Mouse (Mus musculus) kidney, postnatal 0 days (tissue): ENCODE measurements at regions not wholly inside any gene's neighbourhood (a gene's known extent, or its start where the extent isn't known, plus 50 kb on each side); places are given as distances from the start of the nearest gene placed in this dataset.
A peak's percentile ranks its signal among the peaks of the same experiment; 100 is the strongest.

Experiments used
- ATAC-seq: fragments of 200-750 bp; cut with Nextera tagmentation; replicated peaks from 2 replicates; pipeline ENCODE4 v1.8.0; 2017; ENCODE audit warnings: low read depth, moderate number of reproducible peaks, moderate TSS enrichment, moderate library complexity; ENCODE audit not compliant: low FRiP score
- DNase-seq: peaks from one replicate; pipeline ENCODE4 v3.0.0-alpha.2; 2016; ENCODE audit warnings: low spot score
- H3K27ac ChIP-seq: fragments of 300-500 bp; sonication (generic); 2 replicates; pipeline ENCODE4 v1.5.1; 2014; ENCODE audit warnings: mild to moderate bottlenecking
- H3K27me3 ChIP-seq: fragments of 300-500 bp; sonication (generic); 2 replicates; pipeline ENCODE4 v1.6.1; 2014; ENCODE audit warnings: low read length, mixed read lengths; ENCODE audit not compliant: insufficient read depth
- H3K36me3 ChIP-seq: fragments of 300-500 bp; sonication (generic); 2 replicates; pipeline ENCODE4 v1.6.1; 2014; ENCODE audit warnings: low read length, mixed read lengths; ENCODE audit not compliant: insufficient read depth
- H3K4me1 ChIP-seq: fragments of 300-500 bp; sonication (generic); replicated peaks from 2 replicates; pipeline ENCODE4 v1.6.1; 2014; ENCODE audit warnings: antibody characterized with exemption, low read length, mixed read lengths; ENCODE audit not compliant: insufficient read depth
- H3K4me2 ChIP-seq: fragments of 300-500 bp; sonication (generic); 2 replicates; pipeline ENCODE4 v1.6.1; 2014; ENCODE audit warnings: mild to moderate bottlenecking, low read length, moderate library complexity, mixed read lengths
- H3K4me3 ChIP-seq: fragments of 300-500 bp; sonication (generic); replicated peaks from 2 replicates; pipeline ENCODE4 v1.5.1; 2014; ENCODE audit warnings: low read depth, low read length
- H3K9ac ChIP-seq: fragments of 300-500 bp; sonication (generic); 2 replicates; pipeline ENCODE4 v1.6.1; 2014; ENCODE audit warnings: low read depth, low read length
- H3K9me3 ChIP-seq: fragments of 300-500 bp; sonication (generic); replicated peaks from 2 replicates; pipeline ENCODE4 v1.6.1; 2016; ENCODE audit warnings: low read length, inconsistent platforms, mixed read lengths
- CTCF ChIP-seq: IDR thresholded peaks from 2 replicates; pipeline ENCODE4 v1.5.1; 2016; ENCODE audit warnings: antibody characterized with exemption, low read depth, mild to moderate bottlenecking, moderate library complexity
- WGBS: fragments of 180-500 bp; shearing (Covaris S2); extraction: QIAGEN DNeasy Blood & Tissue Kit; methylation state at CpG from one replicate; pipeline ENCODE4 v1.1.7; 2014; 5-methylcytosine and 5-hydroxymethylcytosine counted together

- Histone ChIP-seq H3K9ac (no peak overlapping the region), H3K4me2 (no peak overlapping the region), H3K27ac (no peak overlapping the region), H3K27me3 (no peaks in the 10 kb centered on the region), H3K9me3 (no peaks in the 10 kb centered on the region), H3K4me3 (no peak overlapping the region), H3K4me1 (no peaks in the 10 kb centered on the region), H3K36me3 (no peaks in the 10 kb centered on the region)
- ATAC-seq (no peak), DNase-seq (no peak)
- no peak; the same call in 1 of the 2 replicates for TF ChIP-seq CTCF
- whole genome bisulfite sequencing: 72% methylated on average over 12 of the region's 12 CpGs
Measured at GRCm38 (mm10) chr4:62807926-62808552, 157.3 kb upstream of the Zfp618 start.

- ATAC-seq: no peak
- WGBS: 92% methylated on average over 12 of the region's 12 CpGs
Measured at GRCm38 (mm10) chr4:62808553-62808950, 156.8 kb upstream of the Zfp618 start.

GRCm38 (mm10) chr4:62809048-62809447 is 156.3 kb upstream of the Zfp618 start:
- Histone ChIP-seq H3K36me3 (no peaks in the 10 kb centered on the region), H3K4me3 (no peak overlapping the region), H3K9me3 (no peaks in the 10 kb centered on the region), H3K9ac (no peak overlapping the region), H3K4me2 (no peak overlapping the region), H3K27ac (no peak overlapping the region), H3K27me3 (no peaks in the 10 kb centered on the region), H3K4me1 (no peaks in the 10 kb centered on the region)
- DNase-seq (no peak), ATAC-seq (no peak)
- no peak for TF ChIP-seq CTCF
- 77% methylated on average over 4 of the region's 4 CpGs for WGBS

More at GRCm38 (mm10) chr4:62808553-62808950, 156.8 kb upstream of the Zfp618 start:
- no peak for TF ChIP-seq CTCF
- Histone ChIP-seq H3K4me2 (no peak overlapping the region), H3K27ac (no peak overlapping the region), H3K27me3 (no peaks in the 10 kb centered on the region), H3K4me3 (no peak overlapping the region), H3K4me1 (no peaks in the 10 kb centered on the region), H3K36me3 (no peaks in the 10 kb centered on the region), H3K9ac (no peak overlapping the region), H3K9me3 (no peaks in the 10 kb centered on the region)
- DNase-seq: no peak

GRCm38 (mm10) chr4:62819889-62820288 is 145.5 kb upstream of the Zfp618 start:
- no peak overlapping the region for H3K9ac ChIP-seq
- H3K36me3 ChIP-seq: no peaks in the 10 kb centered on the region
- DNase-seq (no peak), ATAC-seq (no peak)
- no peaks in the 10 kb centered on the region for H3K4me1 ChIP-seq
- no peaks in the 10 kb centered on the region for H3K27me3 ChIP-seq
- no peak overlapping the region for H3K27ac ChIP-seq
- H3K4me3 ChIP-seq: no peak overlapping the region
- 85% methylated on average over 2 of the region's 2 CpGs for WGBS
- no peak overlapping the region for H3K4me2 ChIP-seq
- no peaks in the 10 kb centered on the region for H3K9me3 ChIP-seq
- TF ChIP-seq CTCF: no peak

- no peak overlapping the region for H3K9ac ChIP-seq
- H3K4me2 ChIP-seq: no peak overlapping the region
- no peaks in the 10 kb centered on the region for H3K4me1 ChIP-seq
- peak; percentile 23; the same call in 1 of the 2 replicates for TF ChIP-seq CTCF
- ATAC-seq (no peak), DNase-seq (peak; percentile 18)
- no peaks in the 10 kb centered on the region for H3K36me3 ChIP-seq
- 37% methylated on average over 2 of the region's 2 CpGs for WGBS
- no peaks in the 10 kb centered on the region for H3K27me3 ChIP-seq
- no peak overlapping the region for H3K27ac ChIP-seq
- H3K9me3 ChIP-seq: no peaks in the 10 kb centered on the region
- H3K4me3 ChIP-seq: no peak overlapping the region
Measured at GRCm38 (mm10) chr4:62821288-62821687, 144.1 kb upstream of the Zfp618 start.

GRCm38 (mm10) chr4:62822568-62822967 is 142.8 kb upstream of the Zfp618 start:
- DNase-seq (peak; percentile 82), ATAC-seq (peak; percentile 57)
- WGBS: 32% methylated on average over 7 of the region's 7 CpGs
- H3K36me3 ChIP-seq: no peaks in the 10 kb centered on the region
- no peak overlapping the region for H3K4me2 ChIP-seq
- H3K27ac ChIP-seq: no peak overlapping the region
- H3K9ac ChIP-seq: no peak overlapping the region
- peak; percentile 79 for TF ChIP-seq CTCF
- H3K4me1 ChIP-seq: no peaks in the 10 kb centered on the region
- H3K4me3 ChIP-seq: no peak overlapping the region
- H3K27me3 ChIP-seq: no peaks in the 10 kb centered on the region
- H3K9me3 ChIP-seq: no peaks in the 10 kb centered on the region

GRCm38 (mm10) chr4:62823082-62823481 is 142.3 kb upstream of the Zfp618 start:
- WGBS: 65% methylated on average over 7 of the region's 7 CpGs

More at GRCm38 (mm10) chr4:62823082-62823481, 142.3 kb upstream of the Zfp618 start:
- Histone ChIP-seq H3K27me3 (no peaks in the 10 kb centered on the region), H3K4me3 (no peak overlapping the region), H3K4me1 (no peaks in the 10 kb centered on the region), H3K9me3 (no peaks in the 10 kb centered on the region), H3K9ac (no peak overlapping the region), H3K36me3 (no peaks in the 10 kb centered on the region), H3K27ac (no peak overlapping the region), H3K4me2 (no peak overlapping the region)
- ATAC-seq: 0 out of 2 replicates have a peak, but pooled peaks have one; percentile 21
- DNase-seq: no peak
- no peak for TF ChIP-seq CTCF
